Mouse (Mus musculus) heart, adult 11 months (tissue): ENCODE measurements around the gene Gm14459.
"Not testable (repeated sequence)": the region's sequence is repeated elsewhere in the genome, so short reads cannot be mapped to it uniquely, and the experiment has no call there.

Source experiments
- DNase-seq: peaks from one replicate; pipeline ENCODE4 v3.0.0; 2022

The Gm14459 gene

DNA sequence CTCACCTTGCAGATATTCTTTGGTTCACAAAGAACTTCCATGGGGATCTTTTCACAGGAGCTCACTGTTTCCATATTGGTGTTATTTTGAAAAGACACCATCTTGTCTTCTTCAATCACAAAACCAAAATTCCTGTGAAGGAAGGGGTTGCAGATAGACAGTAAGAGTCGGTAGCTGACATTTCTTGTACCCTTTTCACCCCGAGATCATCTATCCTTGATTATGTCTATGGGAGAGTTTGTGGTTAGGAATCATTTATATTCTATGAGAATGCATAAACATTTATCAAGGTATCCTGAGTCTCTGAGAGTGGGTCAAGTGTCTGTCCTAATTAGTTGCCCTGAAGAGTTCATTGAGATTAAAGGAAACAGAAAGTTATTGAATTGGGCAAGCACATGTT is at the start of gene Gm14459:
Gm14459 (minus strand) TSS at position 101 of the 400 bp plus-strand sequence.
- no peak for DNase-seq

DNA sequence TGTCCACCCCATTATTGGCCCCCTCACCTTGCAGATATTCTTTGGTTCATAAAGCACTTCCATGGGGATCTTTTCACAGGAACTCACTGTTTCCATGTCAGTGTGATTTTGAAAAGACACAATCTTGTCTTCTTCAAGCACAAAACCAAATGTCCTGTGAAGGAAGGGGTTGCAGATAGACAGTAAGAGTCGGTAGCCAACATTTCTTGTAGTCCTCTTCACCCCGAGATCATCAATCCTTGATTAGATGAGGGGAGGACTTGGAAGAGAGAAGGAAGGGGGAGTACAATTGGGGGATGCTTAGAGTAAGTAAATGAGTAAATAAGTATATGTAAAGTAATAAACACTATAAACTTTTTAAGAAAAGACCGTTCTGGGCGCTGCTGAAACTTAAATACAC is 23.4 kb upstream of the Gm14459 start, which contains the start of gene Ssxb6:
Ssxb6 (minus strand) TSS at position 101 of the 400 bp plus-strand sequence.
- not testable (repeated sequence) for DNase-seq
